Mouse (Mus musculus): ENCODE data around the gene Rbm15. TPM values are rescaled to one million over a fixed set of nuclear protein-coding genes. Genes with fewer than 3 reads are reported as not detected.
"Not testable (repeated sequence)": the region's sequence is repeated elsewhere in the genome, so short reads cannot be mapped to it uniquely, and the experiment has no call there.

The Rbm15 gene
- polyA plus RNA-seq, 1 experiment from 2014 or later: 16.7 TPM

DNA sequence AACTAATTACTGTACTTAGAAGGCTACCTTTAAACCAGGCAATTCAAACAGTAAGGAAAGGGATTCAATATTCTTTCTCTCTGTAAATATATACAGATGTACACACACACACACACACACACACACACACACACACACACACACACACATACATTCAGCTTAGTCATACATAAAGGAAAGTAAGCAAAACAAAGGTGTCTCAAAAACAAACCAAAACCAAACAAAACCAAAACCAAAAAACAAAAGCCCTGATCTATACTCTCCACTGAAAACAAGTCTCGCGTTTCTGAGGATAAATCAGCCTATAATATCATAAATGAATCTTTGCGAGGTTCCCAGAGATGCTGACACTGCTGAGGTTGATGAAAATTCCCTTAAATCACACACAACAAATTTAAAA is 16.1 kb downstream of the Rbm15 start:
- Histone ChIP-seq H3K9me3 (ENCODE audit: control insufficient read depth, low read length) (no peaks in the 10 kb centered on the region), H3K36me3 (ENCODE audit: control insufficient read depth, insufficient read depth, low read length) (peaks cover 44% of the 10 kb centered on the region; the same call in 1 of the 2 replicates), H3K27me3 (replicated peaks; ENCODE audit: control insufficient read depth, insufficient read depth, low read length) (no peaks in the 10 kb centered on the region), H3K27ac (ENCODE audit: low read depth) (no peak overlapping the region), H3K4me3 (ENCODE audit: low read depth, low read length) (no peak overlapping the region), H3K9ac (ENCODE audit: low read length) (no peak overlapping the region), H3K4me1 (replicated peaks; ENCODE audit: control insufficient read depth, insufficient read depth, low read length) (0 out of 2 replicates have a peak, but pooled peaks cover 3% of the 10 kb centered on the region), H3K4me2 (ENCODE audit: low read length) (no peak overlapping the region)
- ATAC-seq (replicated peaks; ENCODE audit: low FRiP score, low TSS enrichment, low read depth) (no peak), DNase-seq (ENCODE audit: low spot score) (no peak)
- 95% methylated on average over 3 of the region's 3 CpGs for WGBS

DNA sequence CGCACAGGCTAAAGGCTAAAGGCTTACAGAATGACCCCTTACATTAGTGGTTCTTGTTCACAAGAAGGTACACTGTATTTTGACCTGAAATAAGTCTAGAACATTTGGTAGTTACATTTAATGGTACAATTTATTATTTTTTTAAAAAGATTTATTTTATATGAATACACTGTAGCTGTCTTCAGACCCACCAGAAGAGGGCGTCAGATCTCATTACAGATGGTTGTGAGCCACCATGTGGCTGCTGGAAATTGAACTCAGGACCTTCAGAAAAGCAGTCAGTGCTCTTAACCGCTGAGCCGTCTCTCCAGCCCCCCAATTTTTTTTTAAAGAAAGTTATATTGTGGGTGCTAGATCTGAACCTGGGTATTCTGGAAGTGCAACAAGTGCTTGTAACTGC is 36.6 kb downstream of the Rbm15 start:
- WGBS: 78% methylated on average over 4 of the region's 4 CpGs
- not testable (repeated sequence) for H3K4me3 ChIP-seq (ENCODE audit: low read depth, low read length); H3K4me2 ChIP-seq (ENCODE audit: low read length); H3K27ac ChIP-seq (ENCODE audit: low read depth); H3K9me3 ChIP-seq (ENCODE audit: control insufficient read depth, low read length); ATAC-seq (replicated peaks; ENCODE audit: low FRiP score, low TSS enrichment, low read depth); DNase-seq (ENCODE audit: low spot score); H3K9ac ChIP-seq (ENCODE audit: low read length); H3K4me1 ChIP-seq (replicated peaks; ENCODE audit: control insufficient read depth, insufficient read depth, low read length); H3K27me3 ChIP-seq (replicated peaks; ENCODE audit: control insufficient read depth, insufficient read depth, low read length)
- peaks cover 12% of the 10 kb centered on the region; the same call in 1 of the 2 replicates for H3K36me3 ChIP-seq (ENCODE audit: control insufficient read depth, insufficient read depth, low read length)

DNA sequence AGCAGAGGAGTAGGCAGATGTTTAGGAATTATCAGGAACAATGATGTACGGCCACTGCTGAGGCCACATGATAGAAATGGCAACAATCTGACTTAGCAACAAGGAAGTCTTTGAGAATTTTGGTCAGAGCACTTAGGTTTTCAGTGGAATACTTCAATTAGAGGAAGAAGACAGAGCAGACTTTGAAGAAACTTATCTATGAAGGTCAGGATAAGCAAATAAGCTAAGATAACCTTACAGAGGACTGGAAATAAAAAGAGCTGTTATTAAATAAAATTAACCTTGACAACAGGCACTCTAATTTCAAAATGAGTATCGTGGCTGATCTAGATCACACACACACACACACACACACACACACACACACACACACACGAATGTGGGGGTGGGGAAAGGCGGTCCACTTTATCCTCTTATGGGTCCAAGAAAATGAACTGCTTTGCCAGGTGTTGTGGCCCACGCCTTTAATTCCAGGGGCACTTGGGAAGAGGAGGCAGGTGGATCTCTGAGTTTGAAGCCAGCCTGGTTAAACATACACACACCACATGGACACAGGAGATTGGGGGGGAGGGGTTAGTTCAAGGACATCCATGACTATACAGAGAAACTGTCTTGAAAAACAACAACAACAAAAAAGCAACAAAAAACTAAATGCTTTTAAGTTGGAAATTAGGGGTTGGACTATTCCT is 37.7 kb downstream of the Rbm15 start:
- H3K9me3 ChIP-seq (ENCODE audit: control insufficient read depth, low read length): no peaks in the 10 kb centered on the region
- H3K27me3 ChIP-seq (replicated peaks; ENCODE audit: control insufficient read depth, insufficient read depth, low read length): no peaks in the 10 kb centered on the region
- H3K4me2 ChIP-seq (ENCODE audit: low read length): no peak overlapping the region
- no peaks in the 10 kb centered on the region for H3K4me1 ChIP-seq (replicated peaks; ENCODE audit: control insufficient read depth, insufficient read depth, low read length)
- ATAC-seq (replicated peaks; ENCODE audit: low FRiP score, low TSS enrichment, low read depth) (peak; percentile 56; the same call in 1 of the 2 replicates), DNase-seq (ENCODE audit: low spot score) (no peak)
- no peak overlapping the region for H3K4me3 ChIP-seq (ENCODE audit: low read depth, low read length)
- peaks cover 3% of the 10 kb centered on the region; the same call in 1 of the 2 replicates for H3K36me3 ChIP-seq (ENCODE audit: control insufficient read depth, insufficient read depth, low read length)
- no peak overlapping the region for H3K9ac ChIP-seq (ENCODE audit: low read length)
- H3K27ac ChIP-seq (ENCODE audit: low read depth): no peak overlapping the region
- 76% methylated on average over 5 of the region's 5 CpGs for WGBS

DNA sequence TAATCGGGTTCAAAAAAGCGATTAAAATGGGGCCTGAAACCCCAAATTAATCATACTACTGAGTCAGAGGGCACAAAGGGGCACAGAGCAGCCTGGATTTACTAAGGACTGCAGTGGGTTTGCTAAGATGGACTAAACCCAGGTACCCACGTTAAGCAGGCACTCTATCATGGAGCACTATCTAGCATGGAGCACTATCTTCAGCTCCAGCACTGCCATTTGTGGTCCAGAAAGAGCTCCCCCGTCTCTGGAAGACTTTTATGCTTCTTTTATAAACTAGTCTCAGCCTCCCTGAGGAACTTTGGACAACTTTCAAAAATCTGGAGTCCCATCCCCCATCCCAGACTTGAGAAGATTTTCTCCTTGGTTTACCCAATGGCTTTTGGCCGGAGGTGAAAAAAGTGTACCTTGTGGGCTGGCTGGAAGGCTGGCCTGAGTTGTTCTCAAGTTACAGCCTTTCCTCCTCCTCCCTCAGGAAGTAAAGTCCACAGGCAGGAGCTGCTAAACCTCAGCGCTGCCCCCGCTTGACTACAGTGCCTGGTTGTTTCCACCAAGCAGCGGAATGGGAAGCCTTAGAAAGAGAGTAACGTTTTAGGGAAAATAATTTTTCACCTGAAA is 42.6 kb downstream of the Rbm15 start, which contains the start of gene Slc16a4:
Slc16a4 (plus strand) TSS at position 467 of the 618 bp plus-strand sequence.
- peak; percentile 88 for ATAC-seq (replicated peaks; ENCODE audit: low FRiP score, low TSS enrichment, low read depth)
- Histone ChIP-seq H3K27me3 (replicated peaks; ENCODE audit: control insufficient read depth, insufficient read depth, low read length) (no peaks in the 10 kb centered on the region), H3K9ac (ENCODE audit: low read length) (no peak within 1 kb of the TSS), H3K4me2 (ENCODE audit: low read length) (peak within 1 kb of the TSS; percentile 26; the same call in 1 of the 2 replicates), H3K4me1 (replicated peaks; ENCODE audit: control insufficient read depth, insufficient read depth, low read length) (no peaks in the 10 kb centered on the region), H3K27ac (ENCODE audit: low read depth) (peak within 1 kb of the TSS; percentile 60; the same call in 1 of the 2 replicates), H3K9me3 (ENCODE audit: control insufficient read depth, low read length) (no peaks in the 10 kb centered on the region), H3K4me3 (ENCODE audit: low read depth, low read length) (no peak within 1 kb of the TSS), H3K36me3 (ENCODE audit: control insufficient read depth, insufficient read depth, low read length) (no peaks in the 10 kb centered on the region)
- WGBS: 18% methylated on average over 9 of the region's 9 CpGs
- peak; percentile 67 for DNase-seq (ENCODE audit: low spot score)

DNA sequence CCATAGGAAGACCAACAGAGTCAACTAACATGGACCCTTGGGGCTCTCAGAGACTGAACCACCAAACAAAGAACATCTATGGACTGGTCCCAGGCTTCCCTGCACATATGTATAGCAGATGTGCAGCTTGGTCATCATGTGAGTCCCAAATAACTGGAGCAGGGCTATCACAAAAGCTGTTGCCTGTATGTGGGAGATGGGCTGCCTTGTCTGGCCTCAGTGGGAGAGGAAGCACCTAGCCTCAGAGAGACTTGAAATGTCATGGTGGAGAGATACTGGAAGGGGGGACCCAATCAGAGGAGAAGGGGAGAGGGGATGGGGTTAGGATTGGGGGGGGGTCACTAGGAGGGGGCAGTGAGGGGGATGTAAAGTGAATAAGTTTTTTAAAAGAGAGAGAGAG is 46.1 kb downstream of the Rbm15 start:
- H3K4me2 ChIP-seq (ENCODE audit: low read length): no peak overlapping the region
- H3K9ac ChIP-seq (ENCODE audit: low read length): no peak overlapping the region
- H3K27ac ChIP-seq (ENCODE audit: low read depth): no peak overlapping the region
- H3K4me3 ChIP-seq (ENCODE audit: low read depth, low read length): no peak overlapping the region
- no peaks in the 10 kb centered on the region for H3K9me3 ChIP-seq (ENCODE audit: control insufficient read depth, low read length)
- no peaks in the 10 kb centered on the region for H3K4me1 ChIP-seq (replicated peaks; ENCODE audit: control insufficient read depth, insufficient read depth, low read length)
- DNase-seq (ENCODE audit: low spot score) (no peak), ATAC-seq (replicated peaks; ENCODE audit: low FRiP score, low TSS enrichment, low read depth) (no peak)
- H3K27me3 ChIP-seq (replicated peaks; ENCODE audit: control insufficient read depth, insufficient read depth, low read length): no peaks in the 10 kb centered on the region
- H3K36me3 ChIP-seq (ENCODE audit: control insufficient read depth, insufficient read depth, low read length): peaks cover 27% of the 10 kb centered on the region

DNA sequence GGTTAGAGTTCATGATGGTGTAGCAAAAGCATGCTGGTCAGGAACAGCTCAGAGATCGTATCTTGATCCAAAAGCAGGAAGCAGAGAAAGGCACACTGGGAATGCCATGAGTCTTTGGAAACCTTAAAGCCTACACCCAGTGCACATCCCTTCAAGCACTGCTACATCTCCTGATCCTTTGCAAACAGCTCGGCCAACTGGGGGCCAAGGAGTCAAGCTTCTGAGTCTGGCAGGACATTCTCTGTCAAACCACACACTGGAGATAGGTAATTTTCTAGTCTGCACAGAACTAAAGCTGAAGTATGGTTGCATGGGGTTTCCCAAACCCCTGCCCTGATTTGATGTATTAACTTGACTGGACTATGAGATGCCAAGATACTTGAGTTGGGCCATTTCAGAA is 47.4 kb downstream of the Rbm15 start:
- no peak overlapping the region for H3K9ac ChIP-seq (ENCODE audit: low read length)
- no peak overlapping the region for H3K27ac ChIP-seq (ENCODE audit: low read depth)
- H3K27me3 ChIP-seq (replicated peaks; ENCODE audit: control insufficient read depth, insufficient read depth, low read length): no peaks in the 10 kb centered on the region
- 69% methylated on average over 2 of the region's 2 CpGs for WGBS
- no peaks in the 10 kb centered on the region for H3K4me1 ChIP-seq (replicated peaks; ENCODE audit: control insufficient read depth, insufficient read depth, low read length)
- DNase-seq (ENCODE audit: low spot score) (no peak), ATAC-seq (replicated peaks; ENCODE audit: low FRiP score, low TSS enrichment, low read depth) (no peak)
- no peaks in the 10 kb centered on the region for H3K9me3 ChIP-seq (ENCODE audit: control insufficient read depth, low read length)
- H3K4me2 ChIP-seq (ENCODE audit: low read length): no peak overlapping the region
- peaks cover 37% of the 10 kb centered on the region for H3K36me3 ChIP-seq (ENCODE audit: control insufficient read depth, insufficient read depth, low read length)
- H3K4me3 ChIP-seq (ENCODE audit: low read depth, low read length): no peak overlapping the region

- Histone ChIP-seq H3K9me3 (ENCODE audit: control insufficient read depth, low read length) (no peaks in the 10 kb centered on the region), H3K36me3 (ENCODE audit: control insufficient read depth, insufficient read depth, low read length) (peaks cover 23% of the 10 kb centered on the region), H3K4me2 (ENCODE audit: low read length) (peak within 1 kb of the TSS; percentile 58), H3K4me3 (ENCODE audit: low read depth, low read length) (peak within 1 kb of the TSS; percentile 77), H3K4me1 (replicated peaks; ENCODE audit: control insufficient read depth, insufficient read depth, low read length) (peaks cover 9% of the 10 kb centered on the region), H3K27ac (ENCODE audit: low read depth) (no peak within 1 kb of the TSS; the same call in 1 of the 2 replicates), H3K9ac (ENCODE audit: low read length) (peak within 1 kb of the TSS; percentile 81), H3K27me3 (replicated peaks; ENCODE audit: control insufficient read depth, insufficient read depth, low read length) (no peaks in the 10 kb centered on the region)
- ATAC-seq (replicated peaks; ENCODE audit: low FRiP score, low TSS enrichment, low read depth) (peak; percentile 94), DNase-seq (ENCODE audit: low spot score) (peak; percentile 97)
- WGBS: 3% methylated on average over 43 of the region's 43 CpGs
Measured at GRCm38 (mm10) chr3:107278479-107279269, 54.8 kb downstream of the Rbm15 start, which contains the start of gene Lamtor5. Lamtor5 (plus strand) TSS chr3:107278858.

DNA sequence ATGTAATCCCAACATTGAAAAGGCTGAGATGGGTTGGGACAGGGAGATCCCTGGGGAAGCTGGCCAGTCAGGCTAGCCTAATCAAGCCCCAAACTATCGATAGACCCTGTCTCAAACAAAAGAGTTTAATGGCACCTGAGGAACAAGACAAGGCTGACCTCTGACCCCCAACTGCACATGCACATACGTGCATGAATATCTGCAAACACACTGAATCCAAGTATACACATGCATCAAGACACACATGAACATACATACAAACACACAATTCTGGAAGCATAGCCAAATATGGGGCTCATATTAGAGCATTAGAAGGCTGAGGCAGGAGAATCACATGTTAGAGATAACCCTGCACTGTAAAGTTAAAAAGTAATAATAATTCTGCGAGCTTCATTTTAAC is 56.8 kb downstream of the Rbm15 start:
- WGBS: 84% methylated on average over 3 of the region's 3 CpGs
- H3K4me1 ChIP-seq (replicated peaks; ENCODE audit: control insufficient read depth, insufficient read depth, low read length): peaks cover 9% of the 10 kb centered on the region
- H3K9ac ChIP-seq (ENCODE audit: low read length): no peak overlapping the region
- H3K27ac ChIP-seq (ENCODE audit: low read depth): no peak overlapping the region
- H3K4me2 ChIP-seq (ENCODE audit: low read length): no peak overlapping the region
- no peaks in the 10 kb centered on the region for H3K27me3 ChIP-seq (replicated peaks; ENCODE audit: control insufficient read depth, insufficient read depth, low read length)
- no peak overlapping the region for H3K4me3 ChIP-seq (ENCODE audit: low read depth, low read length)
- H3K36me3 ChIP-seq (ENCODE audit: control insufficient read depth, insufficient read depth, low read length): peaks cover 2% of the 10 kb centered on the region
- ATAC-seq (replicated peaks; ENCODE audit: low FRiP score, low TSS enrichment, low read depth) (no peak), DNase-seq (ENCODE audit: low spot score) (no peak)
- no peaks in the 10 kb centered on the region for H3K9me3 ChIP-seq (ENCODE audit: control insufficient read depth, low read length)

Data from intestine, embryonic 14.5 days (tissue).